Mouse (Mus musculus) heart, adult 2 months (tissue): ENCODE results near the gene Rem1. TPM values are rescaled to one million over a fixed set of nuclear protein-coding genes. Genes with fewer than 3 reads are reported as not detected.

Experiments used
- DNase-seq, 2 experiments: peaks; one replicate each; pipeline ENCODE4 v3.0.0; 2021
- H3K27ac ChIP-seq: fragments of 200-600 bp; 2 replicates; pipeline ENCODE4 v1.8.1; 2022
- H3K27me3 ChIP-seq: fragments of 200-500 bp; 2 replicates; pipeline ENCODE4 v1.6.1; 2012; ENCODE audit warnings: mild to moderate bottlenecking, low read length, inconsistent platforms, mixed read lengths; ENCODE audit not compliant: control insufficient read depth, insufficient read depth
- H3K36me3 ChIP-seq: fragments of 200-500 bp; 2 replicates; pipeline ENCODE4 v1.6.1; 2012; ENCODE audit warnings: low read length, inconsistent platforms; ENCODE audit not compliant: control insufficient read depth, insufficient read depth
- H3K4me1 ChIP-seq: fragments of 200-500 bp; 2 replicates; pipeline ENCODE4 v1.6.1; 2011; ENCODE audit warnings: low read length; ENCODE audit not compliant: control insufficient read depth, insufficient read depth
- H3K4me3 ChIP-seq: fragments of 200-600 bp; 2 replicates; pipeline ENCODE4 v1.8.1; 2022
- H3K79me2 ChIP-seq: fragments of 200-500 bp; replicated peaks from 2 replicates; pipeline ENCODE4 v1.6.1; 2012; ENCODE audit warnings: mild to moderate bottlenecking, inconsistent platforms, low read length, moderate library complexity, mixed read lengths; ENCODE audit not compliant: control insufficient read depth, insufficient read depth
- H3K9ac ChIP-seq: fragments of 200-500 bp; 2 replicates; pipeline ENCODE4 v1.6.1; 2012; ENCODE audit warnings: low read depth, mild to moderate bottlenecking, control low read depth, inconsistent platforms, low read length, mixed read lengths
- CTCF ChIP-seq: fragments of 200-600 bp; IDR thresholded peaks from 2 replicates; pipeline ENCODE4 v1.8.1; 2022; ENCODE audit warnings: antibody characterized with exemption, mild to moderate bottlenecking, moderate library complexity
- EP300 ChIP-seq: fragments of 200-500 bp; IDR thresholded peaks from 2 replicates; pipeline ENCODE4 v1.6.1; 2011; ENCODE audit warnings: low read depth, low read length, control low read depth; ENCODE audit not compliant: insufficient read depth
- POLR2A ChIP-seq: fragments of 200-500 bp; IDR thresholded peaks from 2 replicates; pipeline ENCODE4 v1.6.1; 2011; ENCODE audit warnings: mild to moderate bottlenecking, low read depth, low read length, control low read depth; ENCODE audit not compliant: insufficient read depth
- WGBS: fragments of 180-500 bp; shearing (Covaris S2); methylation state at CpG from one replicate; pipeline ENCODE4 v1.1.7; 2018; 5-methylcytosine and 5-hydroxymethylcytosine counted together
- intact Hi-C: fragments of 180-260 bp; cut with DNase I; formaldehyde crosslinking; loops from one replicate; pipeline ENCODE4 v1.15.1; 2025
- polyA plus RNA-seq: library from polyadenylated mRNA; depleted of rRNA; stranded (reverse); fragments of >200 nt; gene quantifications from 2 replicates; pipeline ENCODE4 v1.2.3, GENCODE M21; 2012
- total RNA-seq, 2 experiments: library from RNA; stranded (reverse); gene quantifications; 2 replicates each; pipeline ENCODE4 v1.2.3; 2021

Rem1 gene
- total and polyA plus RNA-seq, 3 experiments = 5.8 to 7.1 (median 7.1) TPM

DNA sequence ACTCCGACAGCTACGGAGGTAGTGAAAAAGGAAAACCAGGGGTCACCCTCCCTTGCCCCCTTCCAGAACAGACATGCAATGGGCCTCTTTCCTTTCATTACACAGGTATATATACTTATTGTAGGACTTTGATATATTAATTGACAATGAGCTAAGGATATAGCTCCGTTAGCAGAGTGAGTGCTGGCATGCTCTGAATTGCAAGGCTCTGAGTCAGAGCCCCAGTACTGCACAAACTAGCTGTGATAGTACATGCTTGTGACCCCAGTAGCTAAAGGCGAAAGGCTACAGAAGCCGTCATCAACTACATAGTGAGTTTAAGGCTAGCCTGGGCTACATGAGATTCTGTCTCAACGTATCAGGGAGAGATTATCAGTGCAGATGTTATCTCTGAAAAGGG is 3.2 kb downstream of the Rem1 start:
- TF ChIP-seq CTCF = no peak
- no peak for TF ChIP-seq POLR2A
- TF ChIP-seq EP300 = no peak
- no peak for DNase-seq
- WGBS = 73% methylated on average over 6 of the region's 6 CpGs
- H3K4me1 ChIP-seq = peaks cover 2% of the 10 kb centered on the region; the same call in 1 of the 2 replicates
- no peaks in the 10 kb centered on the region for H3K36me3 ChIP-seq
- no peak overlapping the region for H3K9ac ChIP-seq
- H3K4me3 ChIP-seq = no peak overlapping the region; the same call in 1 of the 2 replicates
- H3K27ac ChIP-seq = no peak overlapping the region; the same call in 1 of the 2 replicates
- intact Hi-C loops = no loop called here
- H3K27me3 ChIP-seq = peaks cover 3% of the 10 kb centered on the region; the same call in 1 of the 2 replicates
- no peaks in the 10 kb centered on the region for H3K79me2 ChIP-seq

- Histone ChIP-seq H3K9ac (peak overlapping the region; percentile 4; the same call in 1 of the 2 replicates), H3K36me3 (no peaks in the 10 kb centered on the region), H3K79me2 (no peaks in the 10 kb centered on the region), H3K27ac (peak overlapping the region; percentile 18), H3K27me3 (no peaks in the 10 kb centered on the region), H3K4me3 (no peak overlapping the region), H3K4me1 (peaks cover 4% of the 10 kb centered on the region)
- no peak for TF ChIP-seq CTCF
- TF ChIP-seq POLR2A = no peak
- TF ChIP-seq EP300 = no peak
- DNase-seq = no peak
- 24% methylated on average over 17 of the region's 17 CpGs for WGBS
- intact Hi-C loops = no loop called here
Measured at GRCm38 (mm10) chr2:152633334-152633733, 6.6 kb downstream of the Rem1 start.

GRCm38 (mm10) chr2:152634311-152634710 is 7.6 kb downstream of the Rem1 start:
- no peak overlapping the region for H3K9ac ChIP-seq
- 71% methylated on average over 29 of the region's 29 CpGs for WGBS
- H3K27me3 ChIP-seq = no peaks in the 10 kb centered on the region
- peaks cover 4% of the 10 kb centered on the region for H3K4me1 ChIP-seq
- no peak overlapping the region for H3K4me3 ChIP-seq
- no peak for DNase-seq
- peak overlapping the region; percentile 3; the same call in 1 of the 2 replicates for H3K27ac ChIP-seq
- no peaks in the 10 kb centered on the region for H3K36me3 ChIP-seq
- intact Hi-C loops = no loop called here
- no peaks in the 10 kb centered on the region for H3K79me2 ChIP-seq
- TF ChIP-seq POLR2A (no peak), EP300 (no peak), CTCF (no peak)

- Histone ChIP-seq H3K27ac (peak overlapping the region; percentile 85), H3K4me3 (no peak overlapping the region; the same call in 1 of the 2 replicates), H3K4me1 (peaks cover 5% of the 10 kb centered on the region), H3K9ac (no peak overlapping the region), H3K79me2 (no peaks in the 10 kb centered on the region), H3K36me3 (no peaks in the 10 kb centered on the region), H3K27me3 (no peaks in the 10 kb centered on the region)
- TF ChIP-seq EP300 (peak; percentile 66), CTCF (no peak), POLR2A (0 out of 2 replicates have a peak, but pooled peaks have one; percentile 40)
- intact Hi-C loops = no loop called here
- WGBS = 33% methylated on average over 23 of the region's 23 CpGs
- DNase-seq = peak; percentile 79 to 85
Measured at GRCm38 (mm10) chr2:152636246-152637005, 9.7 kb downstream of the Rem1 start.

GRCm38 (mm10) chr2:152637006-152637322 is 10.2 kb downstream of the Rem1 start:
- Histone ChIP-seq H3K27me3 (no peaks in the 10 kb centered on the region), H3K36me3 (no peaks in the 10 kb centered on the region), H3K4me3 (no peak overlapping the region), H3K79me2 (no peaks in the 10 kb centered on the region), H3K9ac (no peak overlapping the region), H3K27ac (peak overlapping the region; percentile 68), H3K4me1 (peaks cover 5% of the 10 kb centered on the region)
- intact Hi-C loops = no loop called here
- no peak for TF ChIP-seq CTCF
- TF ChIP-seq EP300 = no peak
- no peak for TF ChIP-seq POLR2A
- WGBS = 34% methylated on average over 6 of the region's 6 CpGs
- DNase-seq = no peak

GRCm38 (mm10) chr2:152637381-152637780 is 10.6 kb downstream of the Rem1 start:
- no peaks in the 10 kb centered on the region for H3K79me2 ChIP-seq
- peaks cover 5% of the 10 kb centered on the region for H3K4me1 ChIP-seq
- DNase-seq = no peak
- H3K4me3 ChIP-seq = no peak overlapping the region
- intact Hi-C loops = no loop called here
- H3K27ac ChIP-seq = peak overlapping the region; percentile 68
- TF ChIP-seq CTCF (no peak), POLR2A (no peak), EP300 (no peak)
- H3K27me3 ChIP-seq = no peaks in the 10 kb centered on the region
- 73% methylated on average over 4 of the region's 4 CpGs for WGBS
- no peak overlapping the region for H3K9ac ChIP-seq
- H3K36me3 ChIP-seq = no peaks in the 10 kb centered on the region
